Mouse (Mus musculus): Measurements from ENCODE around the gene Rmnd1.

DNA sequence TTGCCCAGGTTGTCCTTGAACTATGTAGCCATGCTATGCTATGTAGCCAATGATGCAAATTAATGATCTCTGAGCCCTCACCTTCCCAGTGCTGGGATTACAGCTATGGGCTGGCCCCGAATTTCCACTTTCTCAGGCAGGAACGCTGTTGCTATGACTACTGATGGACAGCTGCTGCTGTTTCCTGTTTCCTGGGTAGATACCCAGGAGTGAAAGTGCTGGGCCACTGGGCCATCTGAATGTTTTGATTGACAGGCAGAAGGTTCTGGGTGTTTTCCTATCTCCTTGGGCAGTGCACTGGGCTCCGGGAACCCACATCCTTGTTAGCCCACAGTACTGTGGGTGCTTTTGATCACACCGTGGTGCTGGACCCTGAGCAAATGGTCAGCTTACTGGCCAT, 24.2 kb upstream of the Rmnd1 start:
- TF ChIP-seq CTCF (IDR thresholded peaks at IDR 0.05; ENCODE audit: low read depth, low read length), result no peak
- no peak for TF ChIP-seq POLR2A (IDR thresholded peaks at IDR 0.05; ENCODE audit: borderline replicate concordance, low read depth, low read length)
